Mouse (Mus musculus) embryonic facial prominence, embryonic 11.5 days (tissue): ENCODE measurements around the gene Efcab6. TPM values are rescaled to one million over a fixed set of nuclear protein-coding genes. Genes with fewer than 3 reads are reported as not detected.

Source experiments
- ATAC-seq: fragments of 200-750 bp; cut with Nextera tagmentation; replicated peaks from 2 replicates; pipeline ENCODE4 v1.8.0; 2017; ENCODE audit warnings: low read depth; ENCODE audit not compliant: insufficient number of reproducible peaks, low FRiP score, low TSS enrichment
- DNase-seq: peaks from one replicate; pipeline ENCODE4 v3.0.0-alpha.2; 2015; ENCODE audit warnings: low spot score
- H3K27ac ChIP-seq: fragments of 300-500 bp; sonication (generic); replicated peaks from 2 replicates; pipeline ENCODE4 v1.5.1; 2014; ENCODE audit warnings: mild to moderate bottlenecking, low read depth, low read length, control low read depth
- H3K27me3 ChIP-seq: fragments of 300-500 bp; sonication (generic); 2 replicates; pipeline ENCODE4 v1.6.1; 2014; ENCODE audit warnings: mild to moderate bottlenecking, low read length, moderate library complexity, mixed read lengths; ENCODE audit not compliant: control insufficient read depth, insufficient read depth
- H3K36me3 ChIP-seq: fragments of 300-500 bp; sonication (generic); replicated peaks from 2 replicates; pipeline ENCODE4 v1.6.1; 2014; ENCODE audit warnings: low read depth, mild to moderate bottlenecking, low read length, moderate library complexity, mixed read lengths; ENCODE audit not compliant: control insufficient read depth, insufficient read depth
- H3K4me1 ChIP-seq: fragments of 300-500 bp; sonication (generic); 2 replicates; pipeline ENCODE4 v1.6.1; 2014; ENCODE audit warnings: low read length, mixed read lengths; ENCODE audit not compliant: control insufficient read depth, insufficient read depth
- H3K4me2 ChIP-seq: fragments of 300-500 bp; sonication (generic); 2 replicates; pipeline ENCODE4 v1.6.1; 2014; ENCODE audit warnings: low read depth, mild to moderate bottlenecking, control low read depth, low read length, moderate library complexity
- H3K4me3 ChIP-seq: fragments of 300-500 bp; sonication (generic); 2 replicates; pipeline ENCODE4 v1.5.1; 2014; ENCODE audit warnings: low read depth, low read length, control low read depth
- H3K9ac ChIP-seq: fragments of 300-500 bp; sonication (generic); replicated peaks from 2 replicates; pipeline ENCODE4 v1.6.1; 2014; ENCODE audit warnings: mild to moderate bottlenecking, control low read depth, low read length
- H3K9me3 ChIP-seq: fragments of 300-500 bp; sonication (generic); replicated peaks from 2 replicates; pipeline ENCODE4 v1.6.1; 2016; ENCODE audit warnings: mild to moderate bottlenecking, low read length, inconsistent platforms, mixed read lengths; ENCODE audit not compliant: control insufficient read depth
- WGBS: fragments of 180-500 bp; shearing (Covaris S2); extraction: QIAGEN DNeasy Blood & Tissue Kit; methylation state at CpG from one replicate; pipeline ENCODE4 v1.1.7; 2014; 5-methylcytosine and 5-hydroxymethylcytosine counted together
- polyA plus RNA-seq: library from polyadenylated mRNA; unstranded; fragments of >200 nt; fragmentation: Nextera tagmentation; extraction: Ambion mirVana; gene quantifications from 2 replicates; pipeline ENCODE4 v1.2.1, GENCODE M21; 2014

The Efcab6 gene
- polyA plus RNA-seq, 1 experiment from 2014 or later: 0.20 TPM

GRCm38 (mm10) chr15:83896011-83896410 is 169.2 kb downstream of the Efcab6 start:
- no peaks in the 10 kb centered on the region for H3K4me1 ChIP-seq
- H3K9ac ChIP-seq: no peak overlapping the region
- no peak for ATAC-seq
- no peaks in the 10 kb centered on the region for H3K36me3 ChIP-seq
- no peaks in the 10 kb centered on the region for H3K9me3 ChIP-seq
- no peak overlapping the region for H3K4me3 ChIP-seq
- H3K4me2 ChIP-seq: no peak overlapping the region
- no peaks in the 10 kb centered on the region for H3K27me3 ChIP-seq
- 26% methylated on average over 9 of the region's 9 CpGs for WGBS
- no peak overlapping the region for H3K27ac ChIP-seq
- no peak for DNase-seq

GRCm38 (mm10) chr15:83894261-83894660 is 170.9 kb downstream of the Efcab6 start:
- Histone ChIP-seq H3K27me3 (no peaks in the 10 kb centered on the region), H3K36me3 (no peaks in the 10 kb centered on the region), H3K4me1 (no peaks in the 10 kb centered on the region), H3K9ac (no peak overlapping the region), H3K4me3 (no peak overlapping the region), H3K27ac (no peak overlapping the region), H3K4me2 (no peak overlapping the region), H3K9me3 (no peaks in the 10 kb centered on the region)
- 87% methylated on average over 7 of the region's 7 CpGs for WGBS
- no peak for ATAC-seq
- DNase-seq: no peak

DNA sequence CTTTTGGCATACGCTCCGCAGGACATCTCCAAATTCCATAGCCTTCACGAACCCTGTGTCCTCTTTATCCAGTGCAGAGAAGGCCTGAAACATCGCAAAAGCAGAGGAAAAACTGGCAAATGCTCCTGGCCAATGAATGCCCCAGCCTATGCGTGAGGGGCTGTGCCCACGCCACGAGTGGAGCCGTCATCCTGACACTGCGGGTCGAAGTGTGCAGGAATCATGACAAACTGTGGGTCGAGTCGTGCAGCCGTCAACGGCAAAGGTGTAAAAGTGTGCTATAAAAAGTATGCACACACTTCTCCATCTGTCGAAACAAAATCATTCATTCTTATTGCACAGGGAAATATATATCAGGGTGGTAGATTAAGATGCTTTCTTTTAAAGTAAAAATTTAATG is 172.3 kb downstream of the Efcab6 start:
- no peaks in the 10 kb centered on the region for H3K9me3 ChIP-seq
- ATAC-seq: no peak
- no peak overlapping the region for H3K27ac ChIP-seq
- H3K4me3 ChIP-seq: no peak overlapping the region
- no peak for DNase-seq
- no peaks in the 10 kb centered on the region for H3K36me3 ChIP-seq
- H3K27me3 ChIP-seq: no peaks in the 10 kb centered on the region
- H3K9ac ChIP-seq: no peak overlapping the region
- no peak overlapping the region for H3K4me2 ChIP-seq
- WGBS: 86% methylated on average over 15 of the region's 15 CpGs
- no peaks in the 10 kb centered on the region for H3K4me1 ChIP-seq

DNA sequence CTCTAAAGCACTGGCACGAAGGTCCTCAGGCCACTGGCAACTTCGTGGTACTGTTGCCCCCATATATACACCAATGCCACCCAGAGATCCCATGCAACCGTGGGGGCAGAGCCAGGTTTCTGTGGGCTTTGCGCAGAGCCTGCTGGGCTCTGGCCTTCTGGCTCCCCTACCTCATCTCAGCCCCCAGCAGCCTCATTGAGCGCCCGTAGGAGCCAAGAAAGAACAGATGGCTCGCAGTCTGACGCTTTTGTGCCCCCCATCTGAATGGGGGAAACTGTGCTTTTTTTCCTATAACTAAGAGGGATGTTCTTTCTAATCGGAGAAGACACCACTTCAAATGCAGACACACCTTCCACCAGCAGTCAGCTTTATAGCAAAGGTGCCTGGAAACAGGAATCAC is 180.9 kb downstream of the Efcab6 start:
- Histone ChIP-seq H3K4me3 (no peak overlapping the region), H3K36me3 (no peaks in the 10 kb centered on the region), H3K27me3 (no peaks in the 10 kb centered on the region), H3K9me3 (no peaks in the 10 kb centered on the region), H3K9ac (no peak overlapping the region), H3K4me2 (no peak overlapping the region), H3K27ac (no peak overlapping the region), H3K4me1 (no peaks in the 10 kb centered on the region)
- WGBS: 92% methylated on average over 9 of the region's 9 CpGs
- DNase-seq (no peak), ATAC-seq (no peak)

DNA sequence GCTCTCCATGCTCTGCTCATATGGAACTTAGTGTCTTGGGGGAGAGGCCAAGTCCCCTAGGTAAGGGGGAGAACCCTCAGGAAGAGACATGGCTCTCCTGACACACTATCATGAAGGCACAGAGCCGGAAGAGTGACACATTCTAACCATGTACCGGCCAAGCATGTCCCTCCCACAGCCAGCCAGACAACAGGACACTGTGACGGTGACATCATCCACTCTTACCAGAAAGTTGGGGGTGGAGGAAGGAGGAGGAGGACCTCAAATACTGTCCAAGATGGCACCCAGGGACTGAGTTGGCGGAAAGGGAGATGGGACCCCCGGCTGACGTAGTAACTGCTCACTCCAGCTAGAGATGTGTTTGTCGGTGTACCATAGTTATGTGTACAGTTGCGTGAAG is 181.4 kb downstream of the Efcab6 start:
- no peak overlapping the region for H3K4me3 ChIP-seq
- WGBS: 94% methylated on average over 8 of the region's 8 CpGs
- H3K4me2 ChIP-seq: no peak overlapping the region
- ATAC-seq (no peak), DNase-seq (no peak)
- no peaks in the 10 kb centered on the region for H3K4me1 ChIP-seq
- H3K27ac ChIP-seq: no peak overlapping the region
- no peak overlapping the region for H3K9ac ChIP-seq
- no peaks in the 10 kb centered on the region for H3K27me3 ChIP-seq
- H3K9me3 ChIP-seq: no peaks in the 10 kb centered on the region
- H3K36me3 ChIP-seq: no peaks in the 10 kb centered on the region

DNA sequence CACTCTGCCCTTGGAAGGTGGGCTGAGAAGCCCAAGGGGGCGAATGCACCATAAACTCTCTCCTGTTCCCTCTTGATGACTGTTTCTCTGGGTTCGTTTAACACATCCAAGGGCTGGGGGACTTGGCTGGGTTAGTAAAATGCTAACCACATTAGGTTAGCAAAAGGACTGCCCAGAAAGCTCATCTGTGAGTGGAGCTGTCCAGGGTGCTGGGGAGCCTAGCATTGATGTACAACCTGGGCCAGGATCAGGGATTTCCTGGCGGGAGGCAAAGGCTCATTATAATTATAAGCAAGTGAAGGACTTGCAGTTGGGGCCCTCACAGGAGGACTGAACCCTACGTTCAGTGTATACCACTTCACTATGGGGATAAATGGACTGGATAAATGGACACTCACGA is 185.3 kb downstream of the Efcab6 start:
- no peak for ATAC-seq
- 18% methylated on average over 5 of the region's 5 CpGs for WGBS
- peak; percentile 90 for DNase-seq

DNA sequence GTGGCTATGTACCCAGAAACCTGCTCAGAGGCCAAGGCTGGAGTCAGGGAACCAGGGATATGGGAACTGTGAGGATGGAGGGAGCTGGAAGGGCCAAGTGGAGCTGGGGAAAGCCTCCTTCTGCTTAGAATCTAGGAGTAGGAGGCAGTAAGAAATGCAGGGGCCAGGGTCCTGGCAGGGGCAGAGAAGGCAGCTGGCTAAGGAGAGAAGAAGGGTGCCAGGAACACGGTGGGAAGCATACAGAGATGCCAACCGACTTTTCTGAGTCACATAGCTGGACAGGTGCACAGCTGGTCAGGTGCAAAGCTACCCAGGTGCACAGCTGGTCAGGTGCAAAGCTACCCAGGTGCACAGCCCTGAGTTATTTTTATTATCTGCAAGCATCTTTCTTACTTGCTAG is 187.3 kb downstream of the Efcab6 start:
- Histone ChIP-seq H3K9me3 (no peaks in the 10 kb centered on the region), H3K9ac (no peak overlapping the region)

More for the DNA sequence above, 185.3 kb downstream of the Efcab6 start:
- Histone ChIP-seq H3K36me3 (no peaks in the 10 kb centered on the region), H3K27me3 (no peaks in the 10 kb centered on the region), H3K27ac (no peak overlapping the region), H3K4me1 (no peaks in the 10 kb centered on the region), H3K4me3 (no peak overlapping the region), H3K4me2 (no peak overlapping the region), H3K9me3 (no peaks in the 10 kb centered on the region), H3K9ac (no peak overlapping the region)

DNA sequence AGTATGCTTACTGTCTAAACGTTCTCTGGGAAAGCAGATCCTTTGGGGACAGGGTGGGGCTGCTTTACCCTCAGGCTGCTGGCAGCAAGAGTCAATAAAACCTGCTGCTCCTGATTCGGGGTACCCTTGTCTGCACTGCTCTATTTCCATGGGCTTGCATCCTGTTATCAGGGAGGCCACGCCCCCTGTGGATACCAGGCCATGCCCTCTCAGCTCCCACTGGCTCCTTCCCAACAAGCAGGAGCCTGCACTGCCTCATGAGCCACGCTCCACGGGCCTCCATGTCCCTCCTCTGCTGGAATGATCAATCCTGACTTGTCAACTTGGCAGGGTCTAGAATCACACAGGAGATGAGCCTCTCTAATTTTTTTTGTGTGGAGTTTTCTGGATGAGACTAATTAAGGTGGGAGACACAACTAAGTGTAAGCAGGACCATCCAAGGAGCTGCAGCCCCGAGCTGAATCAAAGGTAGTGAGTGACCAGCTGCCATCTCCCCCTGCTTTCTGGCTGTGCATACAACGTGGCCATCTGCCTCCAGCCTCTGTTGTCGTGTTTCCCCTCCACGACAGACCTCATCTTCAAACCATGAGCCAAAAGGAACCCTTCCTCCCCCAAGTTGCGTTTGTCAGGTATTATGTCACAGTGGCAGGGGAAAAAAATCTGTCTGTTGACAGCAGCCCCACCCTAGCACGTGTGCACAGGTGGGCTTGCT is 187.9 kb downstream of the Efcab6 start:
- Histone ChIP-seq H3K4me2 (no peak overlapping the region), H3K9me3 (no peaks in the 10 kb centered on the region), H3K4me1 (no peaks in the 10 kb centered on the region), H3K9ac (no peak overlapping the region), H3K27me3 (no peaks in the 10 kb centered on the region), H3K27ac (no peak overlapping the region), H3K36me3 (no peaks in the 10 kb centered on the region), H3K4me3 (no peak overlapping the region)
- ATAC-seq: no peak
- 57% methylated on average over 11 of the region's 11 CpGs for WGBS
- no peak for DNase-seq

More for the DNA sequence above, 187.3 kb downstream of the Efcab6 start:
- 75% methylated on average over 2 of the region's 2 CpGs for WGBS
- Histone ChIP-seq H3K4me3 (no peak overlapping the region), H3K4me1 (no peaks in the 10 kb centered on the region), H3K4me2 (no peak overlapping the region), H3K36me3 (no peaks in the 10 kb centered on the region), H3K27ac (no peak overlapping the region), H3K27me3 (no peaks in the 10 kb centered on the region)
- ATAC-seq (no peak), DNase-seq (no peak)
